Mouse (Mus musculus) left cerebral cortex, adult 8-10 months (tissue): ENCODE data around the gene Serpinb9e. TPM values are rescaled to one million over a fixed set of nuclear protein-coding genes. Genes with fewer than 3 reads are reported as not detected.
"Not testable (repeated sequence)": the region's sequence is repeated elsewhere in the genome, so short reads cannot be mapped to it uniquely, and the experiment has no call there.

Source experiments
- DNase-seq, 2 experiments: peaks; one replicate each; pipeline ENCODE4 v3.0.0; 2022; ENCODE audit warnings: low spot score in 2 of 2
- total RNA-seq, 4 experiments: library from RNA; stranded (reverse); gene quantifications; 2 replicates each; pipeline ENCODE4 v1.2.4; 2022

Gene Serpinb9e
- not detected for total RNA-seq

- DNase-seq: not testable (repeated sequence)
Observed at GRCm38 (mm10) chr13:33249312-33249711, at the start of gene Serpinb9e. Gene Serpinb9e (plus strand): TSS chr13:33249612.

GRCm38 (mm10) chr13:33199740-33200139 lies 49.7 kb upstream of the Serpinb9e start:
- DNase-seq: no peak

GRCm38 (mm10) chr13:33308631-33309030 lies 59.2 kb downstream of the Serpinb9e start:
- DNase-seq: not testable (repeated sequence)

Other genes with a start within 250 kb of the Serpinb9e start
- 1 to 10 TPM; 4.7 to 6.2 (median 5.7) TPM for gene Serpinb9, start 246.4 kb upstream of the Serpinb9e start, total RNA-seq
- not detected for gene Serpinb9b, start 222.2 kb upstream of the Serpinb9e start, total RNA-seq
- gene Serpinb1b, start 171.0 kb upstream of the Serpinb9e start, total RNA-seq: 1 to 10 TPM; 1.5 to 2.4 (median 1.7) TPM
- not detected for gene Serpinb9c, start 89.9 kb upstream of the Serpinb9e start, total RNA-seq
- gene Serpinb9d, start 56.7 kb upstream of the Serpinb9e start, total RNA-seq: not detected
- gene Serpinb9f, start 74.5 kb downstream of the Serpinb9e start, total RNA-seq: not detected
- not detected for gene Gm11397, start 146.1 kb downstream of the Serpinb9e start, total RNA-seq
- not detected for gene Serpinb9g, start 235.2 kb downstream of the Serpinb9e start, total RNA-seq